Mouse (Mus musculus): ENCODE data around the gene Phf21a. TPM values are rescaled to one million over a fixed set of nuclear protein-coding genes. Genes with fewer than 3 reads are reported as not detected.

Phf21a gene
- polyA plus RNA-seq, 1 experiment, result 28.4 TPM

DNA sequence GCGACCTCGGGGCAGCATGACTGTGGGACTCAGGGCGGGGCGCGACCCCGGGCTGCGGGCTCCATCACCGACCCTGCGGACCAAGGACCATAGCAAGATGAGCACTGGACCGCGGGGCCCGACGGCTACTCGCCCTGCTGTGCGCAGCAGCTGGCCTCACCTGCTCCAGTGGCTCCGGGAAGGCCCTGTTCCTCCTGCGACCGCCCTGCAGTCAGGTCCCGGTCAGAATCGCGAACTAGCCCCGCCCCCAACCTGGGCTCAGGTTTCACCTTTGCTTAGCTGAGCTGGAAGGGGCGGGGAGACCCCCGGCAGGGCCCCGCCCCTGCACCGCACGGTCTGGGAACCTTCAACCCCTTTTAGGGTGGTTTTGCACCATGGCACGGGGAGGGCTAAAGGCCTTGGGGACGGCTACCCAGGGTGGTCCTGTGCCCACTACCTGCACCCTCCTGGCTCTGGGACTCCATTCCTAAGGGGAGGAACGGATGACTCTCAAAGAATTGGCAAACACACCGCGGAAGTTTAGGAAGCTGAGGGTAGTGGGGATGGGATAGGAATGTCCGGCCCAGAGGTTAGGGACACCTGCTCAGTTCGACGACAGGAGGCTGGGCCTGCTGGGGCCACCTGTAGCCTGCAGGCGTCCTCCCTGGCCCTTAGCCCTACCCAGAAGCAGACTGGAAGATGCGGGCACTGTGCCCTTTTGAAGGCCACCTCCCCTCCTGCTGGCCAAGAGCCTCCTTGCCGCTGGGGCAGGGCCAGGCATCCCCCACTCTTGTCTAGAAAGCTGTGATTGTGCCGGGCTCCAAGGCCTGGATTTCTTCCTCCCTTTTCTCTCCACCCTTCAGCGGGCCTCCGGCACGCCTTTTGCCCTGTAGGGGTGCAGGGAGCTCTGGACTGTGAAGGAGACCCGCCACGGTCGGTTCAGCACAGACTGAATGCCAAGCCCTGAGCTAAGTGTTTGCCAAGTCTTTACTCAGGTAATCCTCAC, 278.2 kb downstream of the Phf21a start:
- no peak; the same call in 1 of the 2 replicates for TF ChIP-seq POLR2A (IDR thresholded peaks at IDR 0.05; ENCODE audit: low read depth, low read length)
- peak; percentile 7; the same call in 1 of the 2 replicates for TF ChIP-seq CTCF (IDR thresholded peaks at IDR 0.05; ENCODE audit: extremely low read depth, insufficient read length, insufficient replicate concordance, low read depth, low read length)
- Histone ChIP-seq H3K27me3 (ENCODE audit: control insufficient read depth, insufficient read depth, low read length) (no peaks in the 10 kb centered on the region), H3K4me3 (ENCODE audit: low read depth, low read length) (peak overlapping the region; percentile 69), H3K4me1 (ENCODE audit: control insufficient read depth, insufficient read depth, insufficient read length, low read length) (peaks cover 40% of the 10 kb centered on the region), H3K27ac (ENCODE audit: insufficient read depth, low read depth, low read length) (peak overlapping the region; percentile 56), H3K36me3 (ENCODE audit: control insufficient read depth, insufficient read depth, low read length) (no peaks in the 10 kb centered on the region)
- 5% methylated on average over 45 of the region's 45 CpGs for WGBS

DNA sequence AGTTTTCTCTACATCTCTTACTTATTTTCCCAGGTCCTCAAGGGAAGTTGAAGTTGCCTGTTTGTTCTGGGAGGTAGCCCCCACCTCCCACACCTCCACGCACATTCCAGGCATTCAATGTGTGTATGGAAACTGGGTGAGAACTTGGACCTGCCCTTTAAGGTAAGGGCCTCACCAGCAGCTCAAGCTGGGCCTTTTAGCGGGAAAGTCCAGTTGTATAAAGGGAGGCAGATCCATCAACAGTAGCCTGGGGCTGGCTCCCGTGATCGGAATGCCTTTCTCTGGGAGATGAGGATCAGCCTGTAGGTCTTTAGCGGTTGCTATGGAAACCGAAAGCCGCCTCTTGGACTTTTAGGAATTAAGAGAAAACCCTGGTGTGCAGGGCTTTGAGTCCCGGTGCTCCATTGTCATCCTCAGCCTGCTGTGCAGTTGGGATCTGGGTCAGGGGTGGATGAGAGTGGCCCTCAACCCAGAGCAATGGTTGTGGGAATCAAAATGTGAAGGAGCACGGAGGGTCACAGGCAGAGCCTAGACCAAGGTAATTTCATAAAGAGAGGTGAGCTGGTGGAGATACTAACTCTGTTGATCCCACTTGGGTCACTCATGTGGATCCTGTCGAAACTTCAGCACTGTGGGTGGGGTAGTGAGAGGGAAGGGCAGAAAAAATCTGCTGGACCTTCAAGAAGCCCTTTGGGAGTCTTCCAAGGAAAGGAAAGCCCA, 279.2 kb downstream of the Phf21a start:
- 57% methylated on average over 10 of the region's 10 CpGs for WGBS
- peak overlapping the region; percentile 56; the same call in 1 of the 2 replicates for H3K27ac ChIP-seq (ENCODE audit: insufficient read depth, low read depth, low read length)

GRCm38 (mm10) chr2:92372767-92373436, 280.0 kb downstream of the Phf21a start:
- Histone ChIP-seq H3K4me1 (ENCODE audit: control insufficient read depth, insufficient read depth, insufficient read length, low read length) (peaks cover 43% of the 10 kb centered on the region), H3K36me3 (ENCODE audit: control insufficient read depth, insufficient read depth, low read length) (peaks cover 8% of the 10 kb centered on the region), H3K27me3 (ENCODE audit: control insufficient read depth, insufficient read depth, low read length) (no peaks in the 10 kb centered on the region), H3K27ac (ENCODE audit: insufficient read depth, low read depth, low read length) (peak overlapping the region; percentile 69), H3K4me3 (ENCODE audit: low read depth, low read length) (no peak overlapping the region)
- WGBS, result 20% methylated on average over 9 of the region's 9 CpGs
- TF ChIP-seq CTCF (IDR thresholded peaks at IDR 0.05; ENCODE audit: extremely low read depth, insufficient read length, insufficient replicate concordance, low read depth, low read length) (no peak), POLR2A (IDR thresholded peaks at IDR 0.05; ENCODE audit: low read depth, low read length) (no peak)

More for the DNA sequence above, 279.2 kb downstream of the Phf21a start:
- H3K4me1 ChIP-seq (ENCODE audit: control insufficient read depth, insufficient read depth, insufficient read length, low read length), result peaks cover 45% of the 10 kb centered on the region
- H3K4me3 ChIP-seq (ENCODE audit: low read depth, low read length), result no peak overlapping the region
- H3K36me3 ChIP-seq (ENCODE audit: control insufficient read depth, insufficient read depth, low read length), result peaks cover 2% of the 10 kb centered on the region
- H3K27me3 ChIP-seq (ENCODE audit: control insufficient read depth, insufficient read depth, low read length), result no peaks in the 10 kb centered on the region
- no peak for TF ChIP-seq POLR2A (IDR thresholded peaks at IDR 0.05; ENCODE audit: low read depth, low read length)
- TF ChIP-seq CTCF (IDR thresholded peaks at IDR 0.05; ENCODE audit: extremely low read depth, insufficient read length, insufficient replicate concordance, low read depth, low read length), result no peak

DNA sequence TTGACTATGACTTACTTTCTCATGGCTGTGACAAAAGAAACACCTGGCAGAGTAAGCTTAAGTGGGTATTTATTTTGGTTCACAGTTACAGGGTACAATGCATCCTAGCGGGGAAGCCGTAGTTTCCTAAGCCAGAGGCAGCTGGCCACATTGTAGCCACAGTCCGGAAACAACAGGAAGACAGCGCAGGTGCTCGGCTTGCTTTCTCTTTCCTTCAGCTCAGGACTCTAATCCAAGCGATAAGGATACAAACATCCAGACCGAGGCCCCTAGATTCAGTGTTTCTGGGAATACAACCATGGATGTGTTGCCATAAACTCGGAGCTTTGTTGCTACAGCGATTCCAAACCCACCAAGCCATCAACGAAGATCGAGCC, 280.5 kb downstream of the Phf21a start:
- WGBS, result 35% methylated on average over 11 of the region's 11 CpGs
- Histone ChIP-seq H3K4me1 (ENCODE audit: control insufficient read depth, insufficient read depth, insufficient read length, low read length) (peaks cover 43% of the 10 kb centered on the region), H3K4me3 (ENCODE audit: low read depth, low read length) (no peak overlapping the region), H3K27me3 (ENCODE audit: control insufficient read depth, insufficient read depth, low read length) (no peaks in the 10 kb centered on the region), H3K36me3 (ENCODE audit: control insufficient read depth, insufficient read depth, low read length) (peaks cover 12% of the 10 kb centered on the region), H3K27ac (ENCODE audit: insufficient read depth, low read depth, low read length) (peak overlapping the region; percentile 69)
- TF ChIP-seq CTCF (IDR thresholded peaks at IDR 0.05; ENCODE audit: extremely low read depth, insufficient read length, insufficient replicate concordance, low read depth, low read length), result no peak
- no peak for TF ChIP-seq POLR2A (IDR thresholded peaks at IDR 0.05; ENCODE audit: low read depth, low read length)

DNA sequence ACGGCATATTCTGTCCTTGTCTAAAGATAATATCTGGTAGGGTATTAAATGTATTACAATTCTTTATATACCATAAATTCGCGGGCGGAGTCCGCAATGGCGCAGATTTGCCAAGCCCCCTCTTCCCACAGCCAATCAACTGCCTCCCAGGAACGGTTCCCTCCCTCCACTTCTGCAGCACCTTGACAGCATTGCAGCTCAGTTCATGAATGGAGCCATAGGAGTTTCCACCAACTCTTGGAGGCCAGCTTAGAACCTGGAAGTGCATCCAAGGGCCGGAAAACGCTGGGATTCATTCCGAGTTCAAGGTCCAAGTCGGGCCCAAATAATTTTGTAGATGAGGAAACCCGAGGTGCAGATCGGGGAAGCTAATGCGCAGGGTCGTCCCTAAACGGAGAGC, 281.6 kb downstream of the Phf21a start, which contains the start of the genes Pex16 and Large2:
TSS of gene Pex16 (plus strand) at position 163 of the 400 bp plus-strand sequence.
TSS of gene Large2 (minus strand) at position 356 of the 400 bp plus-strand sequence.
- H3K27me3 ChIP-seq (ENCODE audit: control insufficient read depth, insufficient read depth, low read length), result no peaks in the 10 kb centered on the region
- H3K27ac ChIP-seq (ENCODE audit: insufficient read depth, low read depth, low read length), result peak within 1 kb of the TSS; percentile 92
- peaks cover 43% of the 10 kb centered on the region for H3K4me1 ChIP-seq (ENCODE audit: control insufficient read depth, insufficient read depth, insufficient read length, low read length)
- no peak for TF ChIP-seq CTCF (IDR thresholded peaks at IDR 0.05; ENCODE audit: extremely low read depth, insufficient read length, insufficient replicate concordance, low read depth, low read length)
- TF ChIP-seq POLR2A (IDR thresholded peaks at IDR 0.05; ENCODE audit: low read depth, low read length), result no peak
- H3K4me3 ChIP-seq (ENCODE audit: low read depth, low read length), result peak within 1 kb of the TSS; percentile 78
- peaks cover 23% of the 10 kb centered on the region for H3K36me3 ChIP-seq (ENCODE audit: control insufficient read depth, insufficient read depth, low read length)
- WGBS, result under 1% methylated on average over 16 of the region's 16 CpGs

DNA sequence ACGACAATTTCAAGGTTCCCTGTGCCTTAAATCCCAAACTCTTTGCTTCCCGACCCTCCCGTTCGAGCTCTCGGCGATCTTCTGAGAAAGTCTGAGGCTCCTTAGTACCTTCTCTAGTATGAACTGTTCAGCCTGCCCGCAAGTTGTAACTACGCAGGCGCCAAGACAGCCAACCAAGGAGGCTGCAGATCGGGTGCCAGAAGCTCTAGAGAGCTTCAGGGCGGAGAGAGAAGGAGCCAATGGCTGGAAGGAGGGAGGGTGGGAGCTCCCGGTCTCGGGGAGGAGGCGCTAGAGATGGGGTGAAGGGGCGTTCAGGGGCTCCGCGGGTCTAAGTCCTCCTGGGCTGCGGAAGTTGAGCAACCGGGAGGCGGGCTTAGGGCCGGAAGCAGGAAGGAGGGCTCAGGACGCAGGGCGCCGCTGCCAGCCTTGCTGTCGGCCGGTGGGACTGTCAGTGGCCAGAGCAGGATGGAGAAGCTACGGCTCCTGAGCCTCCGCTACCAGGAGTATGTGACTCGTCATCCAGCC, 282.2 kb downstream of the Phf21a start:
- TF ChIP-seq CTCF (IDR thresholded peaks at IDR 0.05; ENCODE audit: extremely low read depth, insufficient read length, insufficient replicate concordance, low read depth, low read length) (no peak), POLR2A (IDR thresholded peaks at IDR 0.05; ENCODE audit: low read depth, low read length) (peak; percentile 52)
- Histone ChIP-seq H3K4me3 (ENCODE audit: low read depth, low read length) (peak overlapping the region; percentile 78), H3K27ac (ENCODE audit: insufficient read depth, low read depth, low read length) (peak overlapping the region; percentile 92), H3K36me3 (ENCODE audit: control insufficient read depth, insufficient read depth, low read length) (peaks cover 29% of the 10 kb centered on the region), H3K4me1 (ENCODE audit: control insufficient read depth, insufficient read depth, insufficient read length, low read length) (peaks cover 41% of the 10 kb centered on the region), H3K27me3 (ENCODE audit: control insufficient read depth, insufficient read depth, low read length) (no peaks in the 10 kb centered on the region)
- WGBS, result under 1% methylated on average over 29 of the region's 29 CpGs

Data from small intestine, adult 2 months (tissue).